Mouse (Mus musculus) monocyte, adult 2 months (primary cell): Measurements from ENCODE around the gene Sva.

Experiments used
- DNase-seq, 2 experiments: peaks; one replicate each; pipeline ENCODE4 v3.0.0; 2022; ENCODE audit warnings: low spot score in 2 of 2, low read depth in 1 of 2

Sva gene

DNA sequence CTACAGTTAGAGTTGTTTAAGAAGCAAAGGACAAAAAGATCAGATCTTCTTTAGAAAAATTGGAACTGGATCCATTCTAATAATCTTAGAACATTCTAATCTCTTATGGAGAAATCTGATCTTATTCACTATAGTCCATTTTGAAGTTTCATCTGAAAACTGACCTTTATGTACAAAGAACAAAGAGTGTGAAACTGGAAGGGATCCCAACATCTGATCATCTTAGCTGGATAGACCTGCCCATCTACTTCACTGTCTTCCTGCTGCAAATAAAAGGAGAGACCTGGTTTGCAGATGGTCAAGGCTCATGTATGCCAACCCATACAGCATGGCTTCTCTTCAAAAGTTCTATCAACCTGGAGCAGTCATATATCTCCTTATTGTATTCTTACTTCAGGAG lies at the start of gene Sva:
Gene Sva, plus strand, starts transcription at position 301 of the 400 bp plus-strand sequence.
- no peak for DNase-seq
